Mouse (Mus musculus) erythroid progenitor cell, adult 5-6 weeks (primary cell): ENCODE measurements around the gene Plod1. TPM values are rescaled to one million over a fixed set of nuclear protein-coding genes. Genes with fewer than 3 reads are reported as not detected.
A peak's percentile ranks its signal among the peaks of the same experiment; 100 is the strongest.

Experiments used
- ATAC-seq: replicated peaks from 2 replicates; pipeline ENCODE4 v1.8.0; 2016; ENCODE audit warnings: moderate number of reproducible peaks, mild to moderate bottlenecking, moderate TSS enrichment, inconsistent platforms; ENCODE audit not compliant: poor library complexity, low FRiP score, severe bottlenecking
- total RNA-seq, 2 experiments: library from RNA; stranded (forward) in 1 of 2; stranded (reverse) in 1 of 2; fragments of 150-400 nt in 1 of 2; fragments of 186-747, 209-891 nt in 1 of 2; gene quantifications; 2 replicates each; pipeline versions ENCODE4 v1.2.3 to v1.2.4; 2015 to 2017; ENCODE audit warnings: low replicate concordance in 2 of 2

The Plod1 gene
- total RNA-seq (2015; ENCODE audit: low replicate concordance) (3.6 and 5.9 TPM in 2 replicates), total RNA-seq (2017; ENCODE audit: low replicate concordance) (4.8 and 5.5 TPM in 2 replicates)

- ATAC-seq: peak; percentile 27; the same call in 1 of the 2 replicates
Observed at GRCm38 (mm10) chr4:147936331-147936954, at the start of gene Plod1. Gene Plod1, minus strand, starts transcription at chr4:147936767.

DNA sequence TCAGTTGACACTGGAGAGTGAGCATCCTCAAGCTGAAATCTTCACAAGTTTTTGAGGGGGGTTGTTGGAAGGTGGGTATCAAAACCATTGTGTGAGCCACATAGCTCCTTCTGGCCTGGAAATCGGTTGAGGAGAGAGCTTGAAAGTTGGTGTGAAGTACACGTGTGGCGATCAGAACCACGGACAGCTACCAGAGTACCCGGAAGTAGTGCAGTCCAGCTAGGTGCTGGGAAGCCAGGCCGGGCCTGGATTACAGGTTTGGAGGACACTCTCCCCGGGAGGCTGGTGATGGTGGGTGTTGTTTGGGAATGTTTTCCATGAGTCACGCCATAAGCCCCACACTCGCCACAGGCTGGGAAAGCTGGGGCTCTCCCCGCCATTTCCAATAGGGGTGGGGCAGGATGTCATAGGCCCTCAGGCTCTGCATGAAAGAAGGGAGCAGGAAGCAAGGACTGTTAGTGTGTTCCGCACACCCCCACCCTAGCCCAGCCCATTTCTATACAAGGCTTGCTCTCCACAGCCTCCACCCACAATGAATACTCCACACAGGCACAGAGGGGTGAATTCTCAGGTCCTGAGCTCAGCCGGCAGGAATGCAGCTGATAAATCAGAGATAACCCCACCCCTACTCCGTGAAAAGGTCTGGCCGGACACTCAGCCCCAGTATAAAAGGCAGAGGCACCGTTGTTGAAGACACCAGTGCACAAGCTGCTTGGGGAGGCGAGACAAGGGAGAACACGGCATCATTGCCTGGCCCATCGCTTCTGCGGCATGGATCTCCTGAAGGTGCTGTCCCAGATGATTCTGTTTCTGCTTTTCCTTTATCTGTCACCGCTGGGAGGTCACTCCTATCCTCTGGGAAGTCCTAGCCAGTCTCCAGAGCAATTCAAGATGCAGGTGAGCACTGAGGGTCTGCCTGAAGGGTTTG lies 48.9 kb upstream of the Plod1 start, which contains the start of gene Nppb:
Gene Nppb (plus strand): TSS at position 584 of the 928 bp plus-strand sequence.
- no peak for ATAC-seq

DNA sequence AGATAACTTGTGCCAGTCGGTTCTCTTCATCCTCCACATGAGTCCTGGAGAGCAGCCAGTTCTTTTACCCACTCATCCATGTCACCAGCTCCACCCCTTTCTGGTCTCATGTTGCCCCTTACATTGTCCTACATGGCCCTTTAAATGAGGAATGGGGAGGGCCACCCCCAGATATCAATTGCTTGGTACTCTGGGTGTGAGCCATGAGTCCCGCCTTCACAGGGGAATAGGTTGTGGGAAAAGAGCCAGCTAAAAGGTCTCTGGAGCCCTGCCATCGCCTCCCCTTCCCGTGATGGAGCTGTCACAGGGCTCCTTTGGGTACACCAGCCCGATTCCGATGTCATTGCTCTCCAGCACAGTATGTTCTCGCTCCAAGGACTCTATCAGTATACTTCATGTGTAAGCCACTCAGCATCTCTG lies 42.9 kb upstream of the Plod1 start:
- ATAC-seq: no peak

DNA sequence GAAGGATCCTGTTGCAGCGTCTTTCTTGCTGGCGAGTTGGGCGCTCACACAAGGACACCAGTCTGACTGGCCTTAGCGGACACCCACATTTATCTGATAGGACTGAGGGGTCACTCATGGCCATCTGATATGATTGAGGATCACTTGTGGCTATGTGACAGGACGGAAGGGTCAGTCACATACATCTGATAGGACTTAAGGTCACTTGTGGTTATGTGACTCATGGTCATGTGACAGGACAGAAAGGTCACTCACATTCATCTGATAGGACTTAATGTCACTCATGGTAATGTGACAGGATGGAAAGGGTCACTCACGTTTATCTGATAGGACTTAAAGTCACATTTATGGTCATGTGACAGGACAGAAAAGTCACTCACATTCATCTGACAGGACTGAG lies 41.8 kb upstream of the Plod1 start:
- no peak for ATAC-seq

DNA sequence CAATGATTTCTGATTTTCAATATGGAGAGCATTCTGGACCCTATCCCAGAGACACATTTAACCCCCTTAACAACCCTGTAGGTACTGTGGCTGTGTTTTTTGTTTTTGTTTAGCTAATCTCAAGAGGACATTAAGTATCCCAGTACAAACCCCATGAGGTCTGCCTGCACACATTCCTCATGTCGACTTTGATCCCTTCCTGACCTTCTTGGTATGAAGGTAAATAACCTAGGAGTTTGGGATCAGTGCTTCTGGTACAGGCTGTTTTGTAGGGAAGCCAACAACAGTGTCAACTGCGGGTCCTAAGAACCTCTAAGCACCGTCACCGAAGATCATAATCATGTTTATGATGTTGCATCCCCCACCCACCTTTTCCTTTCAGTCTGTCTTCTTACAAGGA lies 41.2 kb upstream of the Plod1 start:
- no peak for ATAC-seq

- ATAC-seq: no peak
Observed at GRCm38 (mm10) chr4:147976237-147976636, 39.7 kb upstream of the Plod1 start.

GRCm38 (mm10) chr4:147969337-147969736 lies 32.8 kb upstream of the Plod1 start:
- ATAC-seq: no peak

GRCm38 (mm10) chr4:147968816-147969215 lies 32.2 kb upstream of the Plod1 start:
- no peak for ATAC-seq

DNA sequence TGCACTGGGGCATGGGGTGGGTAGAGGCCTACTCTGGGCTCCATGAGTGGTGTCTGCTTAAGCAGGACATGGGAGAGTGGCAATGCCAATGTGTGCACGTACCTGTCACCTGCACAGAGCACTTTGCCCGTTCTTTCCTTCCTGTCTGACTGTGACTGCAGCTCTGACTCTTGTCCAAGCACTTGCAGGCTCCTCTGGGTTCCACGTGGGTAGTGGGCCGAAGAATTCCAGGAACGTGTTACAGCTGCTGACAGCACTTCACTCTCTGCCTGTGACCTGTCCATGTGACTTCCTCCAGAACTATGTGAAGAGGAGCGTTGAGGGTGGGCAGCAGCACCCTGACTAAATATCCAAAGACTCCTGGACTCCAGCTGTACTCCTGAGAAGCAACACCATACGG lies 29.1 kb upstream of the Plod1 start:
- no peak for ATAC-seq

- no peak for ATAC-seq
Observed at GRCm38 (mm10) chr4:147963623-147964022, 27.1 kb upstream of the Plod1 start.

GRCm38 (mm10) chr4:147962781-147963180 lies 26.2 kb upstream of the Plod1 start:
- ATAC-seq: no peak

DNA sequence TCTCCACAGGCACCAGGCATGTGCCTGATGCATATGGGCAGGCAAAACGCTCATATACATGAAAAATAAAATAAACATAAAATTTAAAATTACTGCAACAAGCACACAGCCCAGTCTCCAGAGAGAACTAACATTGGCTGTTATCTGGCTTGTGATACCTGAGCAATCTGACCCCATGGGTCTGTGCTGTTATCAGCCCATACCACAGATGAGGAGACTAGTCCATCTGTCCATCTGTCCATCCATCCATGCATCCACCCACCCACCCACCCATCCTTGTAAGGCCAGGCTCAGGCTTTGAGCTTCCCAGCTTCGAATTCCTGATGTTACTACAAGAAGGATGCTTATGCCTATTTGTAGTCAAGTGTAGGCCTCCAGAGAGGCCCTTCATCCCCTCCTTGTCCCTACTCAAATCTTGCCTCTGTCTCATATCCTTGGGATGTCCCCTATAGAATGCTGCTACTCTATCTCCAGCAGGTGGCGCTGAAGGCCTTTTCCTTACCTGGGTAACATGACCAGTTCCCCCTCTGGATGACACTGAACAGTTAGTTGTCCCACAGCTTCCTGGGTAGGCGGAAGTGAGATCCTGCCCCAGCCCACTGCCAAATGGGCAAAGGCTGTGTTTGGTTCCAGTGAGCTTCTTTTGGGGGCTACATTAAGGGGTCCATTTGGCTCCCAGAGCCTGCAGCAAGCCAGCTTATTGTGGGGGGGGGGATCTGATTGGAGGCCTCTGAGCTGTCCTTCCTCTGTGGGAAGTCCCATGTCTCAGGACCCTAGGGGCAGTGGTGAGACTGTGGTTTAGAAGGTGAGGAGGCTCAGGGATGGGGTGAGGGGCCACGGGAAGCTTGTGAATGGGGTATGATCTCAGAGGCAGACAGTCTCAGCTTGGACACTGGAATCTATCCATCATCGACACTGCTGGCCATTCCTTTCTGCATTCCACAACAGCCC lies 23.6 kb upstream of the Plod1 start:
- no peak for ATAC-seq

GRCm38 (mm10) chr4:147957141-147957540 lies 20.6 kb upstream of the Plod1 start:
- ATAC-seq: no peak

GRCm38 (mm10) chr4:147953590-147953989 lies 17.0 kb upstream of the Plod1 start:
- ATAC-seq: peak; percentile 71

DNA sequence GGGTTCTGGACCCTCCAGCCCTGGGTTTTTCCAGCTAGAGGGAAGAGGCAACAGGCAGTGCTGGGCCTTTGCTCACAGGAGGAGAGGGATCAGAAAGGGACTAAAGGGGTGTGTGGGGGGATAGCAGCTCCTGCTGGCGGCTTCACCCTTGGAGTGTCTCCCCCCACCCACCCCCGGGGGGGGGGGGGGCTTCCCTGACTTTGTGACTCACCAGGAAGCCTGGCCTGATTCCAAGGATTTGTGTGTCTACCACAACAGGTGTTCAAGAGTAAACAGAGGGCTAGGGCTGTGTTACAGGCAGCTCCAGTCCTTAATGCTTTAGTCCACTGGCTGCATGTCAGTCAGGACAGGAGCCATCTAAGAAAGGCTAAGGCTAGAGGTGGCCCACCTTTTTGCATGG lies 10.9 kb upstream of the Plod1 start:
- no peak for ATAC-seq

DNA sequence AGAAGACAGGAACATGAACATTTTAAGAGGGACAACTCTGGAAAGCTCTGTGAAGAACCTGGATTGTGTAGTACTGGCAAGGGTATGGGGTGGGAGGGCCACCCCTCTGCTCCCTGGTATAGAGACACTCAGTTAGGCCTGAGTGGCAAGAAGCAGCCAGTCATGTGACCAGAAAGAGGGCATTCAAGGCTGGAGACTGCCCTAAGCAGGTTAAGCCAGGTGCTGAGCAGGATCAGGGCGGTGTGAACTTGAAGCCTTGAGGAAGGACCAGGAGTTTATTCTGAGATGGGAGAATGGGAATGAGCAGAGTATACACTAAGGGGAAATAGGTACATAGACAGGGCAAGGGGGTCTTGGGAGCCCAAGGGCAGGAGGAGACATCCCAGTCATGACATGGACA lies 6.4 kb upstream of the Plod1 start:
- no peak for ATAC-seq

DNA sequence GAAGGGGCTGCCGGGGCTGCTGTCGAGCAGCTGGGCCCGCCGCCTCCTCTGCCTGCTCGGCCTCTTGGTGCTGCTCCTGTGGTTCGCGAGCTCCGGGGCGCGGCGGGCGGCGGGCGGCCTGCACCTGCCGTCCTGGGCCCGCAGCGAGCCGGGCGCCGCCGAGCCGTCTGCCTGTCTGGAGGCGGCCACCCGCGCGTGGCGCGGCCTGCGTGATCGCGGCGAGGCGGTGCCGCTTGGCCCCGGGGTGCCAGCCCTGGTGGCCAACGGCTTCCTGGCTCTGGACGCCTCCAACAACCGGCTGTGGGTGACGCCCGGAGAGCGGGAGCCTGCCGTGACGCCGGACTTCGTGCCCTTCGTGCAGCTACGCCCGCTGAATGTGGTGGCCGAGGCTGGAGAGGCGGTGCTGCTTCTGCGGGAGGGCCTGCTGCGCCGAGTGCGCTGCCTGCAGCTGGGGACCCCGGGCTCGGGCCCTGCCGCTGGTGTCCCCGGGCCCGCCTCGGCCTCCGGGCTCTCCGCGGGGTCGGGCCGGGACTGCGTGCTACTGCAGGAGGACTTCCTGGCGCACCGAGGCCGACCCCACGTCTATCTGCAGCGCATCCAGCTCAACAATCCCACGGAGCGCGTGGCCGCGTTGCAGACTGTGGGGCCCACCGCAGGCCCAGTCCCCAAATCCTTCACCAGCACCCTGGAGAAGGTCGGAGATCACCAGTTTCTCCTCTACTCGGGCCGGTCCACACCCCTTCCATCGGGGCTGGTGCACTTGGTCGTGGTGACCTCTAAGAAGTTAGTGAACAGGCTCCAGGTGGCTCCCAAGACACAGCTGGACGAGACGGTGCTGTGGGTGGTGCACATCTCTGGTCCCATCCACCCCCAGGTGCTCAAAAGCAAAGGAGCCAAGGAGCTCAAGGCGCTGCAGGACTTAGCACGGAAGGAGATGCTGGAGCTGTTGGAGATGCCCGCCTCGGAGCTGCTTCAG lies 4.8 kb upstream of the Plod1 start:
- peak; percentile 69 for ATAC-seq

- peak; percentile 77 for ATAC-seq
Observed at GRCm38 (mm10) chr4:147940576-147941044, 4.0 kb upstream of the Plod1 start, which contains the start of gene 2510039O18Rik. Gene 2510039O18Rik, plus strand, starts transcription at chr4:147940895.
